Mouse (Mus musculus): ENCODE data around the gene Gsx2.

DNA sequence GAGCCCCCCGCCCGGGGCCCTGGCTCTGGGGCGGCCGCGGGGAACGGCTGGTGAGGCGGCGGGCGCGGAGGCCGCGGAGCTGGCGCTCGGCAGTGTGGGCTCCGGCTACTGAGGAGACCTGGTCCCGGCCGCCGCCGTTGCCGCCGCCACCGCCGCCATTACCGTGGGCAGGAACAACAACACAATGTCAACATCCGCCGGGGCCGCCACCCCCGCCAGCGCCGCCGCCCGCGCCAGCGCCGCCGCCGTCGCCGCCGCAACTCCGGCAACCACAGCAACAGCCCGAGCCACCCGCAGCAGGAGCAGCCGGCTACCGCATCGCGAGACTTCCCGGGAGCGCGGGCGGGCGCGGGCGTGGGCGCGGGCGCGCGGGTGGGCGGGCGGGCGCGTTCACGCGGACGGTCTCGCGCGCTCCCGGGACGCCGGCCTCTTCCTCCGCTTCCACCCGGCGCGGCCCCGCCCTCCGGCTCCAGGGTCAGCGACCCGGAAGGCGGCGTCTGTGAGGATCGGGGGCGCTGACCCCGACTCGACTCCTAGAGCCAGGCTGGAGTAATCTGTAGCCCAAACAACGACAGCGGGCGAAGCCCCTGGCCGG, 31.0 kb upstream of the Gsx2 start, which contains the start of gene Chic2:
- TF ChIP-seq CTCF (IDR thresholded peaks at IDR 0.05; ENCODE audit: control insufficient read depth, insufficient read depth, insufficient read length) = no peak
- TF ChIP-seq MAX (IDR thresholded peaks at IDR 0.05) = no peak
- no peak for TF ChIP-seq CEBPB (IDR thresholded peaks at IDR 0.05; ENCODE audit: low read depth)
- TF ChIP-seq USF1 (IDR thresholded peaks at IDR 0.05; ENCODE audit: low read depth) = no peak
- no peak for TF ChIP-seq FOSL1 (IDR thresholded peaks at IDR 0.05; ENCODE audit: insufficient read depth, low read length, poor library complexity, severe bottlenecking)
- TF ChIP-seq MYOG (IDR thresholded peaks at IDR 0.05; ENCODE audit: control insufficient read depth, extremely low read depth, insufficient read length) = no peak
